Mouse (Mus musculus): ENCODE data around the gene Actrt2.

DNA sequence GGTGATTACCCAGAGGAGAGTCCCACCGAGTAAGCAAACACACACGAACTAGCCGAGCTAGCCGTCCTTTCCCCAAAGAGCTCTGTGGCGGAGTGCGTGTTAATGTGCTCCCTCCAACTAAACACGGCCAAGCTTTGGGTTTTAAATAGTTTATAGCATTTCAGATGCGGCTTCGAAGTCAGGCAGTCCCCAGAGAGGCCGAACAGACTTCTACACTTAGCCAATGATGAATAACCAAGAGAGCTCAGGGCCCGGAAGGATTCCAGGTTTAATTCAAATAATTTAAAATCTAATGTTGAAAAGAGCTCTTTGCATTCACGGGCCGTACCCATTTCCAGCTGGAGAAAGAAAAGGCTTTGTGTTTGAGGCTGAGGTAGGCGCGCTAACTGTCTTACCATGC, 7.3 kb upstream of the Actrt2 start:
- no peak for TF ChIP-seq POLR2A (IDR thresholded peaks at IDR 0.05; ENCODE audit: insufficient read length, low read depth)
- TF ChIP-seq MYOG (IDR thresholded peaks at IDR 0.05; ENCODE audit: control insufficient read depth in 1 of 3, insufficient read depth in 1 of 3, insufficient read length in 2 of 3, low read depth in 2 of 3): no peak
- no peak for TF ChIP-seq E2F4 (IDR thresholded peaks at IDR 0.05; ENCODE audit: insufficient read depth)
- TF ChIP-seq REST (IDR thresholded peaks at IDR 0.05; ENCODE audit: insufficient read depth, insufficient read length): no peak
- TF ChIP-seq USF1 (IDR thresholded peaks at IDR 0.05; ENCODE audit: low read depth): no peak
- no peak for TF ChIP-seq POLR2AphosphoS2 (IDR thresholded peaks at IDR 0.05; ENCODE audit: insufficient read length, low read depth)
- TF ChIP-seq MAX (IDR thresholded peaks at IDR 0.05; ENCODE audit: low read depth): no peak
- TF ChIP-seq TCF3 (IDR thresholded peaks at IDR 0.05; ENCODE audit: insufficient read length, low read depth): no peak
- no peak for TF ChIP-seq CEBPB (IDR thresholded peaks at IDR 0.05; ENCODE audit: insufficient read depth, poor library complexity, severe bottlenecking)
- TF ChIP-seq MYOD1 (IDR thresholded peaks at IDR 0.05; ENCODE audit: control insufficient read depth in 1 of 3, insufficient read length in 2 of 3, low read depth in 2 of 3): no peak
- TF ChIP-seq SRF (IDR thresholded peaks at IDR 0.05; ENCODE audit: control insufficient read depth, insufficient read length, low read depth): no peak
- TF ChIP-seq TCF12 (IDR thresholded peaks at IDR 0.05; ENCODE audit: insufficient read depth, poor library complexity, severe bottlenecking): no peak
